In genomic region chr8:78598237-78598636, GRCm38 (mm10) we compare ENCODE assay signal across 8 mouse cellular contexts.
DNase-seq lines count a peak whose midpoint lies in the region; ATAC-seq and TF ChIP-seq lines count a peak whose summit lies in the region.

No protein-coding gene starts in this region.

- H3K4me2 ChIP-seq in neural tube, embryonic 11.5 days (ENCODE audit: low read depth) = no peak overlapping the region
- H3K4me2 ChIP-seq in forebrain, embryonic 13.5 days = no peak overlapping the region
- H3K4me2 ChIP-seq in neural tube, embryonic 12.5 days (replicated peaks) = no peak overlapping the region

- no peak for TF ChIP-seq CTCF in layer of hippocampus, adult 2 months (conservative IDR thresholded peaks at IDR 0.05)

- H3K36me3 ChIP-seq in neural tube, embryonic 11.5 days (ENCODE audit: control insufficient read depth, insufficient read depth, low read length) = no peaks in the 10 kb centered on the region
- no peaks in the 10 kb centered on the region for H3K36me3 ChIP-seq in forebrain, embryonic 13.5 days (ENCODE audit: poor library complexity, severe bottlenecking)
- H3K36me3 ChIP-seq in neural tube, embryonic 12.5 days = no peaks in the 10 kb centered on the region

- peak; percentile 31 for DNase-seq in neural tube, embryonic 11.5 days (ENCODE audit: low spot score)
- no peak for DNase-seq in neural tube, embryonic 10.5 days (ENCODE audit: extremely low spot score, low spot score)
- peak; percentile 29 for DNase-seq in kidney, adult 9 months
- no peak for DNase-seq in thymus, postnatal 36 days
- no peak for DNase-seq in urinary bladder, postnatal 10 days (ENCODE audit: low spot score)
- DNase-seq in layer of hippocampus, adult 2 months (ENCODE audit: low spot score in 2 of 2) = no peak

- no peaks in the 10 kb centered on the region for H3K4me1 ChIP-seq in neural tube, embryonic 11.5 days (ENCODE audit: control insufficient read depth, insufficient read depth, low read length)
- H3K4me1 ChIP-seq in forebrain, embryonic 13.5 days = peaks cover 16% of the 10 kb centered on the region
- peaks cover 18% of the 10 kb centered on the region for H3K4me1 ChIP-seq in neural tube, embryonic 12.5 days

- H3K27me3 ChIP-seq in neural tube, embryonic 11.5 days (ENCODE audit: control insufficient read depth, insufficient read depth, low read length) = no peaks in the 10 kb centered on the region
- no peaks in the 10 kb centered on the region for H3K27me3 ChIP-seq in forebrain, embryonic 13.5 days
- H3K27me3 ChIP-seq in neural tube, embryonic 12.5 days (replicated peaks) = no peaks in the 10 kb centered on the region

- WGBS in neural tube, embryonic 11.5 days = 42% methylated on average over 3 of the region's 3 CpGs
- 13% methylated on average over 3 of the region's 3 CpGs for WGBS in forebrain, embryonic 13.5 days
- WGBS in neural tube, embryonic 12.5 days = 27% methylated on average over 3 of the region's 3 CpGs

- no peaks in the 10 kb centered on the region for H3K9me3 ChIP-seq in neural tube, embryonic 11.5 days (ENCODE audit: control insufficient read depth, low read length)
- H3K9me3 ChIP-seq in forebrain, embryonic 13.5 days (replicated peaks) = no peaks in the 10 kb centered on the region
- no peaks in the 10 kb centered on the region for H3K9me3 ChIP-seq in neural tube, embryonic 12.5 days

- H3K9ac ChIP-seq in neural tube, embryonic 11.5 days (ENCODE audit: low read length) = no peak overlapping the region
- H3K9ac ChIP-seq in forebrain, embryonic 13.5 days = no peak overlapping the region
- H3K9ac ChIP-seq in neural tube, embryonic 12.5 days = no peak overlapping the region

- H3K27ac ChIP-seq in neural tube, embryonic 11.5 days (ENCODE audit: low read depth, low read length) = no peak overlapping the region
- no peak overlapping the region for H3K27ac ChIP-seq in forebrain, embryonic 13.5 days
- H3K27ac ChIP-seq in neural tube, embryonic 12.5 days = no peak overlapping the region
- H3K27ac ChIP-seq in layer of hippocampus, adult 2 months = no peak overlapping the region

- H3K4me3 ChIP-seq in neural tube, embryonic 11.5 days (ENCODE audit: low read depth, low read length) = no peak overlapping the region
- no peak overlapping the region for H3K4me3 ChIP-seq in forebrain, embryonic 13.5 days
- no peak overlapping the region for H3K4me3 ChIP-seq in neural tube, embryonic 12.5 days
- no peak overlapping the region for H3K4me3 ChIP-seq in layer of hippocampus, adult 2 months

- ATAC-seq in neural tube, embryonic 11.5 days (ENCODE audit: insufficient read depth, low FRiP score, low TSS enrichment) = 0 out of 2 replicates have a peak, but pooled peaks have one; percentile 17
- ATAC-seq in forebrain, embryonic 13.5 days = peak; percentile 91
- ATAC-seq in neural tube, embryonic 12.5 days (ENCODE audit: low FRiP score, low read depth) = peak; percentile 70

Comparison
In these comparisons a context has a peak if more than half of its experiments do, and no peak if none do; other contexts are left out.
1. DNase-seq: peak in neural tube, embryonic 11.5 days (single experiment) and kidney, adult 9 months (single experiment); none in neural tube, embryonic 10.5 days (single experiment), thymus, postnatal 36 days (0 of 2), urinary bladder, postnatal 10 days (single experiment) and layer of hippocampus, adult 2 months (0 of 2).
2. ATAC-seq: peak in every context shown above with its lines; median percentile 91 in forebrain, embryonic 13.5 days; 70 in neural tube, embryonic 12.5 days; 17 in neural tube, embryonic 11.5 days.